Comparison of ENCODE assay signal across 28 mouse cellular contexts in genomic region chr11:120768206-120768605, GRCm38 (mm10). TPM values are rescaled to one million over a fixed set of nuclear protein-coding genes. Genes with fewer than 3 reads are reported as not detected.
DNase-seq lines count a peak whose midpoint lies in the region; ATAC-seq and TF ChIP-seq lines count a peak whose summit lies in the region.
"Had no signal": no experiment of that assay in that cellular context is flagged by ENCODE, and none has a peak within 500 bp of the region (broad histone marks: within the 10 kb centered on the region; RNA-seq: fewer than 3 reads in every experiment).

No protein-coding gene starts in this region.

- TF ChIP-seq CTCF in liver, postnatal 0 days (IDR thresholded peaks at IDR 0.05; ENCODE audit: low read depth): no peak

- peak; percentile 63 for ATAC-seq in liver, postnatal 0 days
- ATAC-seq in intestine, embryonic 15.5 days: peak; percentile 86
- ATAC-seq in stomach, embryonic 16.5 days (ENCODE audit: insufficient read depth, low FRiP score): peak; percentile 62; the same call in 1 of the 2 replicates
- ATAC-seq: forebrain, embryonic 14.5 days; hindbrain, postnatal 0 days; midbrain, embryonic 15.5 days had no signal

- 54% methylated on average over 1 of the region's 1 CpGs for WGBS in liver, postnatal 0 days (ENCODE audit: insufficient replicate concordance)
- 66% methylated on average over 1 of the region's 1 CpGs for WGBS in intestine, embryonic 15.5 days
- WGBS in stomach, embryonic 16.5 days: 67% methylated on average over 1 of the region's 1 CpGs

- no peak for TF ChIP-seq EP300 in liver, postnatal 0 days (IDR thresholded peaks at IDR 0.05; ENCODE audit: low read depth)

- no peak overlapping the region; the same call in 1 of the 2 replicates for H3K9ac ChIP-seq in liver, postnatal 0 days (replicated peaks)
- no peak overlapping the region for H3K9ac ChIP-seq in intestine, embryonic 15.5 days
- no peak overlapping the region for H3K9ac ChIP-seq in stomach, embryonic 16.5 days (ENCODE audit: low read length)
- H3K9ac ChIP-seq: heart, embryonic 13.5 days; liver, embryonic 14.5 days; lung, embryonic 15.5 days; midbrain, embryonic 15.5 days; neural tube, embryonic 12.5 days had no signal

- H3K4me3 ChIP-seq in liver, postnatal 0 days (ENCODE audit: low read depth, low read length): no peak overlapping the region
- H3K4me3 ChIP-seq in intestine, embryonic 15.5 days (replicated peaks): no peak overlapping the region
- no peak overlapping the region for H3K4me3 ChIP-seq in stomach, embryonic 16.5 days (replicated peaks; ENCODE audit: low read length)
- H3K4me3 ChIP-seq: heart, embryonic 13.5 days; lung, embryonic 15.5 days; megakaryocyte, embryonic 14.5 days; midbrain, embryonic 15.5 days; neural tube, embryonic 12.5 days had no signal

- no peaks in the 10 kb centered on the region for H3K27me3 ChIP-seq in liver, postnatal 0 days (ENCODE audit: insufficient read depth, low read length)
- H3K27me3 ChIP-seq in intestine, embryonic 15.5 days (replicated peaks): no peaks in the 10 kb centered on the region
- no peaks in the 10 kb centered on the region for H3K27me3 ChIP-seq in stomach, embryonic 16.5 days (ENCODE audit: control insufficient read depth, insufficient read depth, low read length)
- H3K27me3 ChIP-seq: lung, embryonic 15.5 days; midbrain, embryonic 15.5 days; neural tube, embryonic 12.5 days had no signal

- no peaks in the 10 kb centered on the region for H3K36me3 ChIP-seq in liver, postnatal 0 days (replicated peaks; ENCODE audit: insufficient read depth, low read length)
- H3K36me3 ChIP-seq in intestine, embryonic 15.5 days: no peaks in the 10 kb centered on the region
- H3K36me3 ChIP-seq in stomach, embryonic 16.5 days (ENCODE audit: control insufficient read depth, insufficient read depth, low read length): no peaks in the 10 kb centered on the region
- H3K36me3 ChIP-seq: heart, embryonic 13.5 days; lung, embryonic 15.5 days; midbrain, embryonic 15.5 days; neural tube, embryonic 12.5 days had no signal

- no peak overlapping the region for H3K27ac ChIP-seq in liver, postnatal 0 days (ENCODE audit: low read depth)
- peak overlapping the region; percentile 13; the same call in 1 of the 2 replicates for H3K27ac ChIP-seq in intestine, embryonic 15.5 days
- H3K27ac ChIP-seq in stomach, embryonic 16.5 days (ENCODE audit: low read length): peak overlapping the region; percentile 42; the same call in 1 of the 2 replicates
- H3K27ac ChIP-seq: heart, embryonic 13.5 days; hindbrain, postnatal 0 days; liver, embryonic 14.5 days; lung, embryonic 15.5 days; midbrain, embryonic 15.5 days; neural tube, embryonic 12.5 days had no signal

- H3K4me2 ChIP-seq in liver, postnatal 0 days (ENCODE audit: low read depth, low read length): no peak overlapping the region
- no peak overlapping the region for H3K4me2 ChIP-seq in intestine, embryonic 15.5 days (replicated peaks)
- no peak overlapping the region for H3K4me2 ChIP-seq in stomach, embryonic 16.5 days (ENCODE audit: low read depth, low read length)
- H3K4me2 ChIP-seq: heart, embryonic 13.5 days; lung, embryonic 15.5 days; midbrain, embryonic 15.5 days; neural tube, embryonic 12.5 days had no signal

- DNase-seq in liver, postnatal 0 days: no peak
- DNase-seq in liver (no peak), 416B (ENCODE audit: low read depth) (peak; percentile 20)
- DNase-seq in adrenal gland, adult 2 months: no peak
- no peak for DNase-seq in ovary, postnatal 10 days (ENCODE audit: low spot score)
- DNase-seq: adrenal gland, postnatal 10 days; cerebellum, adult 8-10 months; cerebellum, postnatal 36 days; gastrocnemius, postnatal 14 days; heart, adult 18-20 months; heart, postnatal 14 days; kidney, adult 8-10 months; kidney, postnatal 4 days; layer of hippocampus, adult 9-11 months; retina, postnatal 1 day; right cerebral cortex, postnatal 25 days; thymus, adult 2 months had no signal

- no peaks in the 10 kb centered on the region for H3K9me3 ChIP-seq in liver, postnatal 0 days (ENCODE audit: low read length)
- H3K9me3 ChIP-seq in intestine, embryonic 15.5 days: no peaks in the 10 kb centered on the region
- H3K9me3 ChIP-seq in stomach, embryonic 16.5 days (replicated peaks; ENCODE audit: control insufficient read depth, low read length): no peaks in the 10 kb centered on the region
- H3K9me3 ChIP-seq: heart, embryonic 13.5 days; lung, embryonic 15.5 days; megakaryocyte, embryonic 14.5 days; midbrain, embryonic 15.5 days; neural tube, embryonic 12.5 days had no signal

- H3K4me1 ChIP-seq in liver, postnatal 0 days (ENCODE audit: insufficient read depth): no peaks in the 10 kb centered on the region
- no peaks in the 10 kb centered on the region; the same call in 1 of the 2 replicates for H3K4me1 ChIP-seq in intestine, embryonic 15.5 days (replicated peaks)
- H3K4me1 ChIP-seq in stomach, embryonic 16.5 days (ENCODE audit: control insufficient read depth, insufficient read depth, low read length): no peaks in the 10 kb centered on the region
- H3K4me1 ChIP-seq: heart, embryonic 13.5 days; lung, embryonic 15.5 days; midbrain, embryonic 15.5 days; neural tube, embryonic 12.5 days had no signal

RNA-seq across cellular contexts. Expression of gene Hmga1b, which starts 5.6 kb away (rescaled TPM):
- polyA plus RNA-seq in liver, postnatal 0 days (2015; fragmentation: Nextera tagmentation; extraction: Ambion mirVana): 1.6 and 2.3 TPM in 2 replicates
- polyA plus RNA-seq in intestine, embryonic 15.5 days (2015; fragmentation: Nextera tagmentation; extraction: Ambion mirVana): 6.8 and 10.3 TPM in 2 replicates
- polyA plus RNA-seq in stomach, embryonic 16.5 days (2015; fragmentation: Nextera tagmentation; extraction: Ambion mirVana): 3.9 and 8.1 TPM in 2 replicates
- 10 to 100 TPM in 1 of 2 experiments, 1 to 10 TPM in 1; 5.5 to 12.3 TPM for total RNA-seq in adrenal gland, adult 2 months (2021)
- 2.8 and 6.6 TPM in 2 replicates for polyA plus RNA-seq in adrenal gland, adult 2 months (2012; rRNA removed)

RNA-seq across cellular contexts. Expression of gene Rfng, which starts 15.8 kb away (rescaled TPM):
- polyA plus RNA-seq in liver, postnatal 0 days (2015; fragmentation: Nextera tagmentation; extraction: Ambion mirVana): 6.2 and 6.3 TPM in 2 replicates
- polyA plus RNA-seq in intestine, embryonic 15.5 days (2015; fragmentation: Nextera tagmentation; extraction: Ambion mirVana): 33.1 and 36.5 TPM in 2 replicates
- polyA plus RNA-seq in stomach, embryonic 16.5 days (2015; fragmentation: Nextera tagmentation; extraction: Ambion mirVana): 41.1 and 43.8 TPM in 2 replicates
- total RNA-seq in adrenal gland, adult 2 months (2021): 10 to 100 TPM; 18.3 to 20.9 TPM
- polyA plus RNA-seq in adrenal gland, adult 2 months (2012; rRNA removed): 91.6 and 95.4 TPM in 2 replicates

RNA-seq across cellular contexts. Expression of gene Gps1, which starts 15.9 kb away (rescaled TPM):
- polyA plus RNA-seq in liver, postnatal 0 days (2015; fragmentation: Nextera tagmentation; extraction: Ambion mirVana): 50.8 and 51.9 TPM in 2 replicates
- polyA plus RNA-seq in intestine, embryonic 15.5 days (2015; fragmentation: Nextera tagmentation; extraction: Ambion mirVana): 170 and 184 TPM in 2 replicates
- polyA plus RNA-seq in stomach, embryonic 16.5 days (2015; fragmentation: Nextera tagmentation; extraction: Ambion mirVana): 166 and 167 TPM in 2 replicates
- total RNA-seq in adrenal gland, adult 2 months (2021): 100 to 1,000 TPM; 113 to 141 TPM
- polyA plus RNA-seq in adrenal gland, adult 2 months (2012; rRNA removed): 161 and 178 TPM in 2 replicates

RNA-seq across cellular contexts. Expression of gene Dus1l, which starts 28.0 kb away (rescaled TPM):
- 43.8 and 46.8 TPM in 2 replicates for polyA plus RNA-seq in liver, postnatal 0 days (2015; fragmentation: Nextera tagmentation; extraction: Ambion mirVana)
- polyA plus RNA-seq in intestine, embryonic 15.5 days (2015; fragmentation: Nextera tagmentation; extraction: Ambion mirVana): 76.5 and 82.1 TPM in 2 replicates
- polyA plus RNA-seq in stomach, embryonic 16.5 days (2015; fragmentation: Nextera tagmentation; extraction: Ambion mirVana): 60.6 and 69.3 TPM in 2 replicates
- total RNA-seq in adrenal gland, adult 2 months (2021): 10 to 100 TPM; 56.0 to 62.0 TPM
- polyA plus RNA-seq in adrenal gland, adult 2 months (2012; rRNA removed): 43.8 and 53.7 TPM in 2 replicates

RNA-seq across cellular contexts. Expression of gene Cbr2, which starts 36.3 kb away (rescaled TPM):
- polyA plus RNA-seq in liver, postnatal 0 days (2015; fragmentation: Nextera tagmentation; extraction: Ambion mirVana): 0.26 and 0.94 TPM in 2 replicates
- polyA plus RNA-seq in intestine, embryonic 15.5 days (2015; fragmentation: Nextera tagmentation; extraction: Ambion mirVana): 0.79 and 2.4 TPM in 2 replicates
- 112 and 150 TPM in 2 replicates for polyA plus RNA-seq in stomach, embryonic 16.5 days (2015; fragmentation: Nextera tagmentation; extraction: Ambion mirVana)
- total RNA-seq in adrenal gland, adult 2 months (2021): 10 to 100 TPM in 1 of 2 experiments, 1 to 10 TPM in 1; 8.3 to 10.6 TPM
- 52.6 and 54.2 TPM in 2 replicates for polyA plus RNA-seq in adrenal gland, adult 2 months (2012; rRNA removed)
- total RNA-seq: MEL had no signal
